Mouse (Mus musculus): ENCODE measurements around the gene Vps33b. TPM values are rescaled to one million over a fixed set of nuclear protein-coding genes. Genes with fewer than 3 reads are reported as not detected.
A peak's percentile ranks its signal among the peaks of the same experiment; 100 is the strongest.

Gene Vps33b
- total and polyA plus RNA-seq, 3 experiments = 23.4 to 24.9 TPM; not detected in 1

- peaks cover 3 to 14% of the 10 kb centered on the region in 2 experiments; a peak in 3 of 4 replicates for H3K36me3 ChIP-seq (ENCODE audit: control insufficient read depth in 1 of 2, insufficient read depth in 2 of 2, low read length in 2 of 2)
- peaks cover 39% of the 10 kb centered on the region for H3K79me2 ChIP-seq (ENCODE audit: control insufficient read depth, insufficient read depth, low read length, poor library complexity)
- no peak for TF ChIP-seq GABPA (IDR thresholded peaks at IDR 0.05; ENCODE audit: low read depth, low read length)
- TF ChIP-seq BHLHE40 (IDR thresholded peaks at IDR 0.05; ENCODE audit: borderline replicate concordance, low read depth, low read length) = no peak
- TF ChIP-seq HCFC1 (IDR thresholded peaks at IDR 0.05; ENCODE audit: low read depth, low read length) = peak; percentile 73
- TF ChIP-seq POLR2AphosphoS5 (IDR thresholded peaks at IDR 0.05; ENCODE audit: borderline replicate concordance, low read depth, low read length) = no peak
- no peak for TF ChIP-seq MAFK (IDR thresholded peaks at IDR 0.05; ENCODE audit: borderline replicate concordance, low read depth, low read length)
- no peak; the same call in 1 of the 2 replicates for TF ChIP-seq SMC3 (IDR thresholded peaks at IDR 0.05; ENCODE audit: low read depth, low read length)
- TF ChIP-seq MAX (IDR thresholded peaks at IDR 0.05; ENCODE audit: low read length) = peak; percentile 69
- peak; percentile 64 for TF ChIP-seq SIN3A (IDR thresholded peaks at IDR 0.05; ENCODE audit: low read length)
- peak; percentile 80 for TF ChIP-seq NRF1 (IDR thresholded peaks at IDR 0.05; ENCODE audit: insufficient read depth, low read depth, low read length, poor library complexity, severe bottlenecking)
- TF ChIP-seq JUND (IDR thresholded peaks at IDR 0.05; ENCODE audit: low read depth, low read length) = peak; percentile 56; the same call in 1 of the 2 replicates
- no peak for TF ChIP-seq GATA1 (IDR thresholded peaks at IDR 0.05; ENCODE audit: low read depth, low read length)
- TF ChIP-seq TAL1 (IDR thresholded peaks at IDR 0.05; ENCODE audit: low read length) = no peak
- TF ChIP-seq RCOR1 (IDR thresholded peaks at IDR 0.05; ENCODE audit: low read depth, low read length) = no peak
- peak; percentile 51; the same call in 1 of the 2 replicates for TF ChIP-seq KAT2A (conservative IDR thresholded peaks at IDR 0.05; ENCODE audit: low read depth, low read length)
- TF ChIP-seq ELF1 (IDR thresholded peaks at IDR 0.05; ENCODE audit: low read depth, low read length) = no peak
- peak; percentile 45 for TF ChIP-seq MXI1 (IDR thresholded peaks at IDR 0.05; ENCODE audit: low read depth, low read length)
- no peak for TF ChIP-seq USF2 (IDR thresholded peaks at IDR 0.05; ENCODE audit: borderline replicate concordance in 1 of 2, insufficient read depth in 1 of 2, low read depth in 1 of 2, low read length in 2 of 2)
- peak; percentile 89 for TF ChIP-seq NELFE (IDR thresholded peaks at IDR 0.05; ENCODE audit: low read depth, low read length)
- TF ChIP-seq CTCF (IDR thresholded peaks at IDR 0.05 in 2 of 3, conservative IDR thresholded peaks at IDR 0.05 in 1 of 3; ENCODE audit: control insufficient read depth in 1 of 3, insufficient read depth in 1 of 3, low read depth in 2 of 3, low read length in 3 of 3, poor library complexity in 1 of 3, severe bottlenecking in 1 of 3) = no peak
- no peak for TF ChIP-seq MEF2A (IDR thresholded peaks at IDR 0.05; ENCODE audit: extremely low read depth, insufficient replicate concordance, low read depth, low read length, poor library complexity, severe bottlenecking)
- TF ChIP-seq MYC (IDR thresholded peaks at IDR 0.05; ENCODE audit: low read depth, low read length) = peak; percentile 32; the same call in 1 of the 2 replicates
- TF ChIP-seq ZMIZ1 (IDR thresholded peaks at IDR 0.05; ENCODE audit: low read depth, low read length) = peak; percentile 69; the same call in 1 of the 2 replicates
- no peak for TF ChIP-seq ZKSCAN1 (IDR thresholded peaks at IDR 0.05; ENCODE audit: low read depth, low read length)
- TF ChIP-seq EP300 (IDR thresholded peaks at IDR 0.05; ENCODE audit: low read depth in 1 of 2, low read length in 2 of 2) = no peak; a peak in 1 of 4 replicates
- peak; percentile 90 for TF ChIP-seq E2F4 (IDR thresholded peaks at IDR 0.05; ENCODE audit: borderline replicate concordance, low read depth, low read length)
- peak; percentile 88 for TF ChIP-seq POLR2AphosphoS2 (IDR thresholded peaks at IDR 0.05; ENCODE audit: low read length)
- TF ChIP-seq ZC3H11A (IDR thresholded peaks at IDR 0.05; ENCODE audit: low read depth, low read length) = 0 out of 2 replicates have a peak, but pooled peaks have one; percentile 6
- TF ChIP-seq MAZ (IDR thresholded peaks at IDR 0.05; ENCODE audit: low read depth, low read length) = 0 out of 2 replicates have a peak, but pooled peaks have one; percentile 38
- 0 out of 2 replicates have a peak, but pooled peaks have one; percentile 72 for TF ChIP-seq UBTF (IDR thresholded peaks at IDR 0.05; ENCODE audit: borderline replicate concordance, insufficient read depth, low read depth, low read length)
- TF ChIP-seq RAD21 (IDR thresholded peaks at IDR 0.05; ENCODE audit: low read depth, low read length) = no peak
- peak; percentile 54 for TF ChIP-seq ETS1 (IDR thresholded peaks at IDR 0.05; ENCODE audit: low read depth, low read length)
- TF ChIP-seq POLR2A (IDR thresholded peaks at IDR 0.05; ENCODE audit: control insufficient read depth in 1 of 2, insufficient read depth in 1 of 2, low read depth in 1 of 2, low read length in 2 of 2, poor library complexity in 1 of 2) = peak; percentile 89 to 97
- no peak for TF ChIP-seq MYB (IDR thresholded peaks at IDR 0.05; ENCODE audit: low read depth, low read length)
- no peak for TF ChIP-seq CHD1 (IDR thresholded peaks at IDR 0.05; ENCODE audit: low read depth, low read length)
- 0 out of 2 replicates have a peak, but pooled peaks have one; percentile 35 for TF ChIP-seq CHD2 (IDR thresholded peaks at IDR 0.05; ENCODE audit: low read length)
These were observed 24.8 kb downstream of the Vps33b start, which contains the start of gene Prc1 for GRCm38 (mm10) chr7:80294062-80294763. Prc1 (plus strand) TSS chr7:80294450.

More at GRCm38 (mm10) chr7:80294062-80294763, 24.8 kb downstream of the Vps33b start, which contains the start of gene Prc1:
- Histone ChIP-seq H3K9ac (ENCODE audit: control insufficient read depth, low read depth, low read length, poor library complexity, severe bottlenecking) (peak within 1 kb of the TSS; percentile 93), H3K9me3 (replicated peaks; ENCODE audit: insufficient read depth, low read length) (no peaks in the 10 kb centered on the region), H3K27me3 (ENCODE audit: control insufficient read depth in 1 of 2, insufficient read depth in 2 of 2, low read length in 2 of 2) (no peaks in the 10 kb centered on the region), H3K27ac (ENCODE audit: control insufficient read depth, low read depth, low read length) (peak within 1 kb of the TSS; percentile 69), H3K4me3 (ENCODE audit: control insufficient read depth in 1 of 2, insufficient read depth in 1 of 2, low read depth in 2 of 2, low read length in 2 of 2) (peak within 1 kb of the TSS; percentile 73 to 74), H3K4me1 (ENCODE audit: control insufficient read depth in 1 of 2, insufficient read depth in 2 of 2, low read length in 2 of 2) (peaks cover 3 to 7% of the 10 kb centered on the region in 2 experiments; a peak in 3 of 4 replicates)
- peak; percentile 99 for DNase-seq (ENCODE audit: low read depth, low spot score)
